ENCODE assay signal across 8 mouse cellular contexts in genomic region chr3:84665255-84666073, GRCm38 (mm10). TPM values are rescaled to one million over a fixed set of nuclear protein-coding genes. Genes with fewer than 3 reads are reported as not detected.
DNase-seq lines count a peak whose midpoint lies in the region; ATAC-seq and TF ChIP-seq lines count a peak whose summit lies in the region.

No protein-coding gene starts in this region.

- peak overlapping the region; percentile 55 for H3K4me2 ChIP-seq in hindbrain, embryonic 13.5 days
- peak overlapping the region; percentile 43 for H3K4me2 ChIP-seq in midbrain, embryonic 15.5 days

- TF ChIP-seq CTCF in cortical plate, adult 2 months (IDR thresholded peaks at IDR 0.05; ENCODE audit: extremely low read depth, insufficient read depth, low read length): no peak

- H3K36me3 ChIP-seq in hindbrain, embryonic 13.5 days: no peaks in the 10 kb centered on the region
- no peaks in the 10 kb centered on the region for H3K36me3 ChIP-seq in midbrain, embryonic 15.5 days (replicated peaks)

- 0 out of 2 replicates have a peak, but pooled peaks cover 2% of the 10 kb centered on the region for H3K4me1 ChIP-seq in cortical plate, adult 2 months (ENCODE audit: control insufficient read depth, insufficient read depth, low read length)
- peaks cover 13% of the 10 kb centered on the region for H3K4me1 ChIP-seq in hindbrain, embryonic 13.5 days (replicated peaks)
- H3K4me1 ChIP-seq in midbrain, embryonic 15.5 days: peaks cover 7% of the 10 kb centered on the region

- DNase-seq in kidney, postnatal 4 days: peak; percentile 25 to 38
- no peak for DNase-seq in kidney, postnatal 25 days
- no peak for DNase-seq in testis, postnatal 10 days (ENCODE audit: low spot score)
- no peak for DNase-seq in left cerebral cortex, adult 11 months (ENCODE audit: low spot score)
- no peak for DNase-seq in cerebellum, adult 11-12 months

- H3K27ac ChIP-seq in cortical plate, adult 2 months (ENCODE audit: insufficient read depth, low read length): no peak overlapping the region
- H3K27ac ChIP-seq in hindbrain, embryonic 13.5 days: no peak overlapping the region
- no peak overlapping the region for H3K27ac ChIP-seq in midbrain, embryonic 15.5 days

- TF ChIP-seq POLR2A in cortical plate, adult 2 months (IDR thresholded peaks at IDR 0.05; ENCODE audit: extremely low read depth, insufficient read depth, low read length): no peak

- peaks cover 43% of the 10 kb centered on the region for H3K27me3 ChIP-seq in hindbrain, embryonic 13.5 days
- peaks cover 19% of the 10 kb centered on the region for H3K27me3 ChIP-seq in midbrain, embryonic 15.5 days (replicated peaks)

- H3K9me3 ChIP-seq in hindbrain, embryonic 13.5 days: no peaks in the 10 kb centered on the region
- H3K9me3 ChIP-seq in midbrain, embryonic 15.5 days: no peaks in the 10 kb centered on the region

- H3K9ac ChIP-seq in hindbrain, embryonic 13.5 days: peak overlapping the region; percentile 49
- no peak overlapping the region for H3K9ac ChIP-seq in midbrain, embryonic 15.5 days

- WGBS in hindbrain, embryonic 13.5 days: 2% methylated on average over 21 of the region's 21 CpGs
- 2% methylated on average over 21 of the region's 21 CpGs for WGBS in midbrain, embryonic 15.5 days

- 0 out of 2 replicates have a peak overlapping the region, but pooled peaks have one; percentile 14 for H3K4me3 ChIP-seq in cortical plate, adult 2 months (ENCODE audit: insufficient read depth, low read length)
- peak overlapping the region; percentile 26 for H3K4me3 ChIP-seq in hindbrain, embryonic 13.5 days
- H3K4me3 ChIP-seq in midbrain, embryonic 15.5 days: peak overlapping the region; percentile 14

- ATAC-seq in hindbrain, embryonic 13.5 days (ENCODE audit: low FRiP score): peak; percentile 73; the same call in 1 of the 2 replicates
- ATAC-seq in midbrain, embryonic 15.5 days (replicated peaks): peak; percentile 69

RNA-seq across cellular contexts. Expression of gene Tmem154, which starts 0.5 kb away (rescaled TPM):
- polyA plus RNA-seq in cortical plate, adult 2 months (2012; rRNA removed): 0.40 and 0.42 TPM in 2 replicates
- 0.53 and 0.60 TPM in 2 replicates for polyA plus RNA-seq in hindbrain, embryonic 13.5 days (2015; fragmentation: Nextera tagmentation; extraction: Ambion mirVana)
- polyA plus RNA-seq in midbrain, embryonic 15.5 days (2015; fragmentation: Nextera tagmentation; extraction: Ambion mirVana): 1.2 and 1.7 TPM in 2 replicates

Comparison
In these comparisons a context has a peak if more than half of its experiments do, and no peak if none do; other contexts are left out.
1. DNase-seq: peak in kidney, postnatal 4 days (2 of 2); none in kidney, postnatal 25 days (0 of 2), testis, postnatal 10 days (single experiment), left cerebral cortex, adult 11 months (single experiment) and cerebellum, adult 11-12 months (single experiment).
2. Peak in every context shown above with its lines, with median percentiles within 50 percentile points of each other: H3K4me3 ChIP-seq.